Mouse (Mus musculus) CD4-positive, CD25-positive, alpha-beta regulatory T cell, adult 2 months (primary cell): ENCODE measurements around the gene Dok1.

Source experiments
- DNase-seq: peaks from one replicate; pipeline ENCODE4 v3.0.0-alpha.2; 2012; ENCODE audit warnings: low read depth, low spot score

Dok1 gene

GRCm38 (mm10) chr6:83014482-83015466 is 18.5 kb downstream of the Dok1 start:
- no peak for DNase-seq

- DNase-seq: peak; percentile 71
Observed at GRCm38 (mm10) chr6:83013444-83013843, 19.8 kb downstream of the Dok1 start.

GRCm38 (mm10) chr6:83011756-83012155 is 21.5 kb downstream of the Dok1 start:
- no peak for DNase-seq

- no peak for DNase-seq
Observed at GRCm38 (mm10) chr6:83011255-83011654, 22.0 kb downstream of the Dok1 start.

GRCm38 (mm10) chr6:83010010-83010409 is 23.3 kb downstream of the Dok1 start:
- peak; percentile 70 for DNase-seq

GRCm38 (mm10) chr6:83008659-83009058 is 24.6 kb downstream of the Dok1 start:
- DNase-seq: peak; percentile 23

GRCm38 (mm10) chr6:83006114-83006513 is 27.2 kb downstream of the Dok1 start:
- no peak for DNase-seq

- DNase-seq: no peak
Observed at GRCm38 (mm10) chr6:83005444-83006011, 27.7 kb downstream of the Dok1 start.

- no peak for DNase-seq
Observed at GRCm38 (mm10) chr6:83004872-83005271, 28.4 kb downstream of the Dok1 start.

GRCm38 (mm10) chr6:83004309-83004708 is 29.0 kb downstream of the Dok1 start:
- no peak for DNase-seq

GRCm38 (mm10) chr6:83003850-83004249 is 29.4 kb downstream of the Dok1 start:
- DNase-seq: no peak

- no peak for DNase-seq
Observed at GRCm38 (mm10) chr6:83003082-83003481, 30.2 kb downstream of the Dok1 start.

GRCm38 (mm10) chr6:82999986-83000385 is 33.3 kb downstream of the Dok1 start:
- DNase-seq: no peak

GRCm38 (mm10) chr6:82998326-82998725 is 34.9 kb downstream of the Dok1 start:
- peak; percentile 35 for DNase-seq

GRCm38 (mm10) chr6:82997511-82998102 is 35.7 kb downstream of the Dok1 start:
- no peak for DNase-seq

GRCm38 (mm10) chr6:82996740-82997315 is 36.4 kb downstream of the Dok1 start:
- DNase-seq: peak; percentile 95

- DNase-seq: no peak
Observed at GRCm38 (mm10) chr6:82994372-82994771, 38.9 kb downstream of the Dok1 start.

GRCm38 (mm10) chr6:82993696-82994095 is 39.6 kb downstream of the Dok1 start:
- DNase-seq: no peak

- DNase-seq: no peak
Observed at GRCm38 (mm10) chr6:82987411-82987971, 45.8 kb downstream of the Dok1 start.
